Comparison of ENCODE assay signal across 12 mouse cellular contexts in genomic region chr7:141817355-141818075, GRCm38 (mm10). TPM values are rescaled to one million over a fixed set of nuclear protein-coding genes. Genes with fewer than 3 reads are reported as not detected.
DNase-seq lines count a peak whose midpoint lies in the region; ATAC-seq and TF ChIP-seq lines count a peak whose summit lies in the region.
"Had no signal": no experiment of that assay in that cellular context is flagged by ENCODE, and none has a peak within 500 bp of the region (broad histone marks: within the 10 kb centered on the region; RNA-seq: fewer than 3 reads in every experiment).

No protein-coding gene starts in this region.

- peak; percentile 29 for DNase-seq in heart, postnatal 4 days
- DNase-seq in adrenal gland, adult 18-20 months (ENCODE audit: low spot score in 2 of 2) = peak; percentile 43 to 51
- DNase-seq in cerebellum, postnatal 10 days = peak; percentile 82 to 84
- DNase-seq in kidney, postnatal 0 days (ENCODE audit: low spot score) = peak; percentile 38
- no peak for DNase-seq in layer of hippocampus, adult 9-10 months (ENCODE audit: low spot score)
- no peak for DNase-seq in yolk sac, embryonic 10.5 days (ENCODE audit: low spot score)
- DNase-seq: liver, embryonic 13.5 days; thymus, postnatal 25 days had no signal

- 75% methylated on average over 11 of the region's 11 CpGs for WGBS in heart, embryonic 12.5 days
- WGBS in kidney, postnatal 0 days = 55% methylated on average over 11 of the region's 11 CpGs
- 67% methylated on average over 11 of the region's 11 CpGs for WGBS in intestine, embryonic 16.5 days

- H3K4me3 ChIP-seq in heart, embryonic 12.5 days = no peak overlapping the region
- no peak overlapping the region for H3K4me3 ChIP-seq in kidney, postnatal 0 days (replicated peaks; ENCODE audit: low read depth, low read length)
- H3K4me3 ChIP-seq in intestine, embryonic 16.5 days (ENCODE audit: low read length) = no peak overlapping the region
- H3K4me3 ChIP-seq: heart, embryonic 15.5 days; liver, embryonic 13.5 days had no signal

- no peaks in the 10 kb centered on the region for H3K9me3 ChIP-seq in heart, embryonic 12.5 days (replicated peaks)
- H3K9me3 ChIP-seq in kidney, postnatal 0 days (replicated peaks; ENCODE audit: low read length) = no peaks in the 10 kb centered on the region
- no peaks in the 10 kb centered on the region for H3K9me3 ChIP-seq in intestine, embryonic 16.5 days (ENCODE audit: control insufficient read depth, low read length)
- H3K9me3 ChIP-seq: heart, embryonic 15.5 days; liver, embryonic 13.5 days had no signal

- no peak overlapping the region for H3K4me2 ChIP-seq in heart, embryonic 12.5 days
- H3K4me2 ChIP-seq in kidney, postnatal 0 days (ENCODE audit: low read length) = no peak overlapping the region
- H3K4me2 ChIP-seq in intestine, embryonic 16.5 days (ENCODE audit: low read depth, low read length) = no peak overlapping the region
- H3K4me2 ChIP-seq: heart, embryonic 15.5 days; liver, embryonic 13.5 days had no signal

- no peaks in the 10 kb centered on the region for H3K4me1 ChIP-seq in heart, embryonic 12.5 days (replicated peaks)
- H3K4me1 ChIP-seq in kidney, postnatal 0 days (replicated peaks; ENCODE audit: insufficient read depth, low read length) = 0 out of 2 replicates have a peak, but pooled peaks cover 5% of the 10 kb centered on the region
- H3K4me1 ChIP-seq in intestine, embryonic 16.5 days (ENCODE audit: control insufficient read depth, insufficient read depth, low read length) = no peaks in the 10 kb centered on the region
- H3K4me1 ChIP-seq: heart, embryonic 15.5 days; liver, embryonic 13.5 days had no signal

- H3K27ac ChIP-seq in heart, embryonic 12.5 days (ENCODE audit: poor library complexity, severe bottlenecking) = no peak overlapping the region
- H3K27ac ChIP-seq in kidney, postnatal 0 days = no peak overlapping the region
- H3K27ac ChIP-seq in intestine, embryonic 16.5 days (ENCODE audit: low read length) = no peak overlapping the region
- H3K27ac ChIP-seq: heart, embryonic 15.5 days; liver, embryonic 13.5 days had no signal

- no peak for TF ChIP-seq CTCF in kidney, postnatal 0 days (IDR thresholded peaks at IDR 0.05; ENCODE audit: low read depth)

- H3K36me3 ChIP-seq in heart, embryonic 12.5 days = no peaks in the 10 kb centered on the region
- H3K36me3 ChIP-seq in kidney, postnatal 0 days (ENCODE audit: insufficient read depth, low read length) = no peaks in the 10 kb centered on the region
- no peaks in the 10 kb centered on the region for H3K36me3 ChIP-seq in intestine, embryonic 16.5 days (ENCODE audit: control insufficient read depth, insufficient read depth, low read length)
- H3K36me3 ChIP-seq: heart, embryonic 15.5 days; liver, embryonic 13.5 days had no signal

- ATAC-seq in heart, embryonic 12.5 days (ENCODE audit: insufficient number of reproducible peaks, low FRiP score) = no peak
- no peak for ATAC-seq in kidney, postnatal 0 days (replicated peaks; ENCODE audit: low FRiP score, low read depth)
- no peak for ATAC-seq in intestine, embryonic 16.5 days

- no peaks in the 10 kb centered on the region for H3K27me3 ChIP-seq in heart, embryonic 12.5 days (replicated peaks)
- no peaks in the 10 kb centered on the region for H3K27me3 ChIP-seq in kidney, postnatal 0 days (ENCODE audit: insufficient read depth, low read length)
- no peaks in the 10 kb centered on the region for H3K27me3 ChIP-seq in intestine, embryonic 16.5 days (replicated peaks; ENCODE audit: control insufficient read depth, insufficient read depth, low read length)

- no peak overlapping the region for H3K9ac ChIP-seq in heart, embryonic 12.5 days
- H3K9ac ChIP-seq in kidney, postnatal 0 days (ENCODE audit: low read depth, low read length) = no peak overlapping the region
- H3K9ac ChIP-seq in intestine, embryonic 16.5 days (ENCODE audit: low read depth, low read length) = no peak overlapping the region
- H3K9ac ChIP-seq: heart, embryonic 15.5 days; liver, embryonic 13.5 days had no signal

RNA-seq across cellular contexts. Expression of gene Muc5b, which starts 21.4 kb away (rescaled TPM):
- total RNA-seq in heart, postnatal 4 days (2021) = not detected
- polyA plus RNA-seq in heart, embryonic 12.5 days (2016; fragmentation: Nextera tagmentation; extraction: Ambion mirVana) = 0.06 TPM in 2 replicates
- total RNA-seq in adrenal gland, adult 18-20 months (2021) = not detected
- 0.01 TPM in 2 replicates for polyA plus RNA-seq in kidney, postnatal 0 days (2015; fragmentation: Nextera tagmentation; extraction: Ambion mirVana)
- 0.01 TPM in 1 of 2 replicates, not detected in the other for polyA plus RNA-seq in intestine, embryonic 16.5 days (2015; fragmentation: Nextera tagmentation; extraction: Ambion mirVana)
- total RNA-seq: layer of hippocampus, postnatal 10 days had no signal
- polyA plus RNA-seq: liver, embryonic 13.5 days had no signal

RNA-seq across cellular contexts. Expression of gene Muc5ac, which starts 28.7 kb away (rescaled TPM):
- not detected for total RNA-seq in heart, postnatal 4 days (2021)
- not detected in 2 replicates for polyA plus RNA-seq in heart, embryonic 12.5 days (2016; fragmentation: Nextera tagmentation; extraction: Ambion mirVana)
- not detected for total RNA-seq in adrenal gland, adult 18-20 months (2021)
- not detected in 2 replicates for polyA plus RNA-seq in kidney, postnatal 0 days (2015; fragmentation: Nextera tagmentation; extraction: Ambion mirVana)
- polyA plus RNA-seq in intestine, embryonic 16.5 days (2015; fragmentation: Nextera tagmentation; extraction: Ambion mirVana) = not detected in 2 replicates
- total RNA-seq: layer of hippocampus, postnatal 10 days had no signal
- polyA plus RNA-seq: liver, embryonic 13.5 days had no signal

Comparison
In these comparisons a context has a peak if more than half of its experiments do, and no peak if none do; other contexts are left out.
1. DNase-seq: peak in heart, postnatal 4 days (single experiment), adrenal gland, adult 18-20 months (2 of 2), cerebellum, postnatal 10 days (2 of 2) and kidney, postnatal 0 days (single experiment); none in layer of hippocampus, adult 9-10 months (single experiment) and yolk sac, embryonic 10.5 days (single experiment).